Mouse (Mus musculus) heart, embryonic 12.5 days (tissue): ENCODE measurements around the gene Rtf2. TPM values are rescaled to one million over a fixed set of nuclear protein-coding genes. Genes with fewer than 3 reads are reported as not detected.

Source experiments
- ATAC-seq: fragments of 200-750 bp; cut with Nextera tagmentation; 2 replicates; pipeline ENCODE4 v1.8.0; 2017; ENCODE audit warnings: moderate TSS enrichment, moderate library complexity; ENCODE audit not compliant: insufficient number of reproducible peaks, low FRiP score
- H3K27ac ChIP-seq: fragments of 300-500 bp; sonication (generic); 2 replicates; pipeline ENCODE4 v1.5.1; 2016; ENCODE audit warnings: mild to moderate bottlenecking, moderate library complexity; ENCODE audit not compliant: poor library complexity, severe bottlenecking
- H3K27me3 ChIP-seq: fragments of 300-500 bp; sonication (generic); replicated peaks from 2 replicates; pipeline ENCODE4 v1.6.1; 2016; ENCODE audit warnings: mild to moderate bottlenecking, moderate library complexity
- H3K36me3 ChIP-seq: fragments of 300-500 bp; sonication (generic); 2 replicates; pipeline ENCODE4 v1.6.1; 2016; ENCODE audit warnings: mild to moderate bottlenecking, moderate library complexity
- H3K4me1 ChIP-seq: fragments of 300-500 bp; sonication (generic); replicated peaks from 2 replicates; pipeline ENCODE4 v1.6.1; 2016; ENCODE audit warnings: mild to moderate bottlenecking
- H3K4me2 ChIP-seq: fragments of 300-500 bp; sonication (generic); 2 replicates; pipeline ENCODE4 v1.6.1; 2016; ENCODE audit warnings: mild to moderate bottlenecking, moderate library complexity
- H3K4me3 ChIP-seq: fragments of 300-500 bp; sonication (generic); 2 replicates; pipeline ENCODE4 v1.5.1; 2016; ENCODE audit warnings: mild to moderate bottlenecking
- H3K9ac ChIP-seq: fragments of 300-500 bp; sonication (generic); 2 replicates; pipeline ENCODE4 v1.6.1; 2016; ENCODE audit warnings: mild to moderate bottlenecking, moderate library complexity
- H3K9me3 ChIP-seq: fragments of 300-500 bp; sonication (generic); replicated peaks from 2 replicates; pipeline ENCODE4 v1.6.1; 2016; ENCODE audit warnings: mild to moderate bottlenecking, moderate library complexity
- WGBS: fragments of 180-500 bp; shearing (Covaris S2); methylation state at CpG from one replicate; pipeline ENCODE4 v1.1.7; 2016; 5-methylcytosine and 5-hydroxymethylcytosine counted together
- polyA plus RNA-seq: library from polyadenylated mRNA; unstranded; fragments of >200 nt; fragmentation: Nextera tagmentation; extraction: Ambion mirVana; gene quantifications from 2 replicates; pipeline ENCODE4 v1.2.1, GENCODE M21; 2016

Gene Rtf2
- polyA plus RNA-seq, 1 experiment from 2014 or later: 49.3 TPM

DNA sequence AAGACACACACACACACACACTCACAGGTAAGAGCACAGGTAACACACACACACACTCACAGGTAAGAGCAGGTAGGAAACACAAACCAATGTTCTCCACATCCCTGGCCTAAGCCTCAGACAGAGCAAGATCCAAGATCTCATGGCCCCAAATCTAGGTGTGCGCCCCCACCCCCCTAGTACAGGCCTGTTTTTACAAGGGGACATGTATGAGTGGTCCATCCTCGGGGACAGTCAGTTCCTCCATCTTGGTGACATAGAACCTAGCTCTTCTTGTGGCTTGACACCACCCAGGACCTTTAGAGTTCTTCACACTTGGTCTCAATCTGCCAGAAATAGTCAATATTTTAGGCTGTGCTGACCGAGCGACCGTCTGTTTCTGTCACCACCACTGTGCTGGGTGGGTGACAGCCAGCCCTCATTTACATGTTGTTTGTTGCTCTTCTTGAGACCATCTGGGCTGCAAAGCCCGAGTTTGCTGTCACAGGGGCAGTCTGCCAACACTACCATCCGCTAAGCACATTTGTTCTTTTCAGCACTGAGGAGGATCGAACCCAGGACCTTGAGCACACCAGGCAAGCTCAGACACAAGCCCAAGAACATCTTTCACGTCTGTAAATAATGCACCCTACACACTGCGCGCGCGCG lies 43.5 kb downstream of the Rtf2 start:
- WGBS: 81% methylated on average over 14 of the region's 14 CpGs
- Histone ChIP-seq H3K9me3 (no peaks in the 10 kb centered on the region), H3K36me3 (no peaks in the 10 kb centered on the region), H3K27me3 (no peaks in the 10 kb centered on the region), H3K4me1 (no peaks in the 10 kb centered on the region), H3K4me3 (no peak overlapping the region), H3K27ac (no peak overlapping the region), H3K9ac (no peak overlapping the region), H3K4me2 (no peak overlapping the region)
- no peak for ATAC-seq

DNA sequence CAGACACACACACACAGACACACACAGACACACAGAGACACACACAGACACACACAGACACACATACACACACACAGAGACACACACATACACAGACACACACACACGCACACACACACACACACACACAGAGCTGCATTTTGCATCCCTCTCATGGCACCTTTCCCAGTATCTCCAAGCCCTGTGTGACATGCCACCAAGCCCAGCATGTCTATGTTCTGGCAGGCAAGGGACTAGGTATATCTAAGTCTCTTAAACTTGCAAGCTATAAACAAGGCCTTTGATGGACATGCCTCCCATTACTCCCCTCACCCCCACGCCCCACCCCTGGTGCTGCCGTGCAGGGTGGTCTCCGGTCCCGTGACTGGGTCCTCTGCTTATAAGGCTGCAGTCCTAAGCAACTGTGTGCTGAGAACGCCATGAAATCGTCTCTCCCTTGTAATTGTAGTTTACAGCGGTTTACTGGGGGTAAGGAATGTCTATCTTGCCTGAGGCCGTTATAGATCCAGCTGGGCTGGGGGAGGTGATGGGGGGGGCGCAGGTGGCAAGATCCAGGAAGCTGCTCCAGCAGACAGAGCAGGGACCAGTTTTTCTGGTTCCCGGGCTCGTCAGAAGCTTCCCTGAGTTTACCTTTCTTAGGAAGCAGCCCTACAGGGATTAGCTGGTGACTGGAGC lies 44.5 kb downstream of the Rtf2 start:
- H3K9ac ChIP-seq: no peak overlapping the region
- ATAC-seq: no peak
- no peaks in the 10 kb centered on the region for H3K4me1 ChIP-seq
- no peaks in the 10 kb centered on the region for H3K9me3 ChIP-seq
- 52% methylated on average over 12 of the region's 12 CpGs for WGBS
- H3K36me3 ChIP-seq: no peaks in the 10 kb centered on the region
- no peaks in the 10 kb centered on the region for H3K27me3 ChIP-seq
- H3K27ac ChIP-seq: no peak overlapping the region
- H3K4me3 ChIP-seq: no peak overlapping the region
- no peak overlapping the region for H3K4me2 ChIP-seq

- H3K27me3 ChIP-seq: no peaks in the 10 kb centered on the region
- no peaks in the 10 kb centered on the region for H3K36me3 ChIP-seq
- WGBS: 77% methylated on average over 8 of the region's 8 CpGs
- H3K27ac ChIP-seq: no peak overlapping the region
- H3K4me1 ChIP-seq: 0 out of 2 replicates have a peak, but pooled peaks cover 4% of the 10 kb centered on the region
- H3K9me3 ChIP-seq: 0 out of 2 replicates have a peak, but pooled peaks cover 3% of the 10 kb centered on the region
- no peak for ATAC-seq
- H3K9ac ChIP-seq: no peak overlapping the region
- no peak overlapping the region for H3K4me2 ChIP-seq
- no peak overlapping the region for H3K4me3 ChIP-seq
Measured at GRCm38 (mm10) chr2:172496736-172497345, 56.5 kb downstream of the Rtf2 start.

DNA sequence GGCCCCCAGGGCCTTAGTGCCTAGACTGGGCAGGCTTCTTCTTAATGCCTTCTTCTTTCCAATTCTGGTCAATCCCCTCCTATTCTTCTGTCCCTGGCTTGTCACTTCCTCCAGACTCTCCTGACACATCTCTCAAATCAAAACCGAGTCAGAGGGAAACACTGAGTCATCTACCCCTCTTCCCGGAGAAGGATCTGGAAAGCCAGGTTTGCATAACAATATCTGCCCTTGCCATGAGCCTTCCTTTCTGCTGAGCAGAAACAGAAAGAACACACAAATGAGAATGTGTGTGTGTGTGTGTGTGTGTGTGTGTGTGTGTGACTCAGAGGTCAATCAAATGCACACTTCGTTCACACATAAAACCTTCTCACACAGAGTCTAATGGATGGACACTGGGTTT lies 58.5 kb downstream of the Rtf2 start:
- ATAC-seq: 0 out of 2 replicates have a peak, but pooled peaks have one; percentile 30
- no peaks in the 10 kb centered on the region for H3K36me3 ChIP-seq
- H3K9ac ChIP-seq: no peak overlapping the region
- 0 out of 2 replicates have a peak, but pooled peaks cover 3% of the 10 kb centered on the region for H3K27me3 ChIP-seq
- 0 out of 2 replicates have a peak, but pooled peaks cover 4% of the 10 kb centered on the region for H3K4me1 ChIP-seq
- no peaks in the 10 kb centered on the region for H3K9me3 ChIP-seq
- 40% methylated on average over 3 of the region's 3 CpGs for WGBS
- H3K4me3 ChIP-seq: no peak overlapping the region
- H3K4me2 ChIP-seq: no peak overlapping the region
- no peak overlapping the region for H3K27ac ChIP-seq

DNA sequence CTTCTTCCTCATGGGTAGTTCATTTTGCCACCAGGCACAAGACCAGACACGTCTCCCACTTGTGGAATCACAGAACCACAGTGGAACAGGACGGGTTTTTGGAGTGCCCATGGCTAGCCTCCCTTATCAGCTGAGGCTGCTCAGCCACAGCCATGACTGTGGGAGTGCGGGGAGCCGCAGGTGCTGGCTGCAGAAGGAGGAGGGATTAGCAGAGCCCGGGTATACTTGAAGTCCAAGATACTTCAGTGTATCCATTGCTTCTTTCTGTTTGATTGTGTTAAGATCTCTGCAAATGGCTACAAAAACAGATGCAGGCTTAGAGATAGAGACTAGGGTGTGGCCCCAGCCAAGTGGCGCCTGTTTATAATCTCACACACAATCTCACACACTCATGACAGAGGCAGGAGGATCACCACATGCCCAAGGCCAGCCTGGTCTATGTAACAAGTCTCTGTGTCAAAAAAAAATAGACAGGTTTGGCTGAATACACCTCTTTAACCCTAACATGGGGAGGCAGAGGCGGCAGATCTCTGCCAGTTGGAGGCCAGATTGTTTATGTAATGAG lies 60.5 kb downstream of the Rtf2 start:
- Histone ChIP-seq H3K36me3 (no peaks in the 10 kb centered on the region), H3K9me3 (no peaks in the 10 kb centered on the region), H3K4me3 (no peak overlapping the region), H3K4me2 (no peak overlapping the region), H3K27me3 (0 out of 2 replicates have a peak, but pooled peaks cover 3% of the 10 kb centered on the region), H3K9ac (no peak overlapping the region), H3K4me1 (0 out of 2 replicates have a peak, but pooled peaks cover 4% of the 10 kb centered on the region), H3K27ac (no peak overlapping the region)
- WGBS: 20% methylated on average over 7 of the region's 7 CpGs
- no peak for ATAC-seq

DNA sequence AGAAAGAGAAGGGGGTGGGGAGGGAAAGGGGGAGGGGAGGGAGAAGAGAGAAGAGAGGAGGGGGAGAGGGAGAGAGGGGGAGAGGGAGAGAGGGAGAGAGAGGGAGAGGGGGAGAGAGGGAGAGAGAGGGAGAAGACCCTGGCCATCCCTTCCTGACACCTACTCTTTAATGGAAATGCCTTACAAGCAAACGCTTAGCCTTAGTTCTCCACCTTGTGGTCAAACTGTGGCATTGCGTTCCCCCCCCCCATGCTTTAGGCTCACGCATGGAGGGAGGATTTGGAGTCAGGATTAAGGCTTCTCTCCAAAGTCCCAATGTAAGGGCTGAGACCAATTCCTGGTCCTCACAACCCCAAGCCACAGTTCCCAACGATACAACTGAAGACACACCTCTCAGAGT lies 61.0 kb downstream of the Rtf2 start:
- Histone ChIP-seq H3K27ac (no peak overlapping the region), H3K9me3 (no peaks in the 10 kb centered on the region), H3K4me3 (no peak overlapping the region), H3K4me2 (no peak overlapping the region), H3K9ac (no peak overlapping the region), H3K36me3 (no peaks in the 10 kb centered on the region), H3K27me3 (0 out of 2 replicates have a peak, but pooled peaks cover 3% of the 10 kb centered on the region), H3K4me1 (0 out of 2 replicates have a peak, but pooled peaks cover 4% of the 10 kb centered on the region)
- ATAC-seq: no peak; the same call in 1 of the 2 replicates
- WGBS: 4% methylated on average over 4 of the region's 4 CpGs

GRCm38 (mm10) chr2:172502168-172502567 lies 61.8 kb downstream of the Rtf2 start:
- Histone ChIP-seq H3K4me3 (no peak overlapping the region), H3K4me1 (0 out of 2 replicates have a peak, but pooled peaks cover 4% of the 10 kb centered on the region), H3K27ac (no peak overlapping the region), H3K27me3 (0 out of 2 replicates have a peak, but pooled peaks cover 3% of the 10 kb centered on the region), H3K9me3 (no peaks in the 10 kb centered on the region), H3K9ac (no peak overlapping the region), H3K36me3 (no peaks in the 10 kb centered on the region), H3K4me2 (no peak overlapping the region)
- 55% methylated on average over 14 of the region's 14 CpGs for WGBS
- no peak for ATAC-seq

DNA sequence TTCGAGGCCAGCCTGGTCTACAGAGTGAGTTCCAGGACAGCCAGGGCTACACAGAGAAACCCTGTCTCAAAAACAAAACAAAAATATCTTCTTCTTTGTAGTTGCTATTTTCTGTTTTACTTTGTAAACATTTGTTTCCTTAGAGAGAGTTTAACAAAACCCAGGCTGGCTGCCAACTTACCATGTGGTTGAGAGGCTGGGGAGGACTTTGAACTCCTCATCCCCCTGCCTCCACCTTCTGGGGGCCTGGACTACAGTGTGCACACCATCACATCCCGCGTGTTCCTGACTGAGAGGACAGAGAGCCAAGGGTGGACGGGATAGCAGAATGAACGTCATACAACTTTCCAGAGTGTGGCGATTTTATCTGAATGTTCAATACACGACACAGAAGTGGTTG lies 65.8 kb downstream of the Rtf2 start:
- Histone ChIP-seq H3K4me1 (no peaks in the 10 kb centered on the region), H3K9me3 (no peaks in the 10 kb centered on the region), H3K4me2 (no peak overlapping the region), H3K36me3 (no peaks in the 10 kb centered on the region), H3K9ac (no peak overlapping the region), H3K27me3 (0 out of 2 replicates have a peak, but pooled peaks cover 3% of the 10 kb centered on the region), H3K4me3 (no peak overlapping the region), H3K27ac (no peak overlapping the region)
- 84% methylated on average over 7 of the region's 7 CpGs for WGBS
- no peak for ATAC-seq

GRCm38 (mm10) chr2:172510056-172510712 lies 69.8 kb downstream of the Rtf2 start:
- Histone ChIP-seq H3K36me3 (no peaks in the 10 kb centered on the region), H3K9me3 (0 out of 2 replicates have a peak, but pooled peaks cover 7% of the 10 kb centered on the region), H3K27ac (no peak overlapping the region), H3K4me3 (no peak overlapping the region), H3K4me1 (no peaks in the 10 kb centered on the region), H3K27me3 (0 out of 2 replicates have a peak, but pooled peaks cover 2% of the 10 kb centered on the region), H3K9ac (no peak overlapping the region), H3K4me2 (no peak overlapping the region)
- WGBS: 78% methylated on average over 15 of the region's 15 CpGs
- ATAC-seq: no peak

- Histone ChIP-seq H3K27me3 (peaks cover 7% of the 10 kb centered on the region; the same call in 1 of the 2 replicates), H3K9me3 (0 out of 2 replicates have a peak, but pooled peaks cover 7% of the 10 kb centered on the region), H3K9ac (no peak overlapping the region), H3K27ac (no peak overlapping the region), H3K4me2 (no peak overlapping the region), H3K36me3 (no peaks in the 10 kb centered on the region), H3K4me3 (no peak overlapping the region), H3K4me1 (no peaks in the 10 kb centered on the region)
- no peak for ATAC-seq
- 44% methylated on average over 3 of the region's 3 CpGs for WGBS
Measured at GRCm38 (mm10) chr2:172510899-172511298, 70.5 kb downstream of the Rtf2 start.
